Mouse (Mus musculus) ovary, adult 10 weeks (tissue): Measurements from ENCODE around the gene Elf5. TPM values are rescaled to one million over a fixed set of nuclear protein-coding genes. Genes with fewer than 3 reads are reported as not detected.

Source experiments
- polyA plus RNA-seq: library from polyadenylated mRNA; stranded (reverse); fragments of 350-450 nt; fragmentation: Illumina TruSeq; extraction: RNeasy Lipid Tissue Mini Kit (QIAGEN cat#74804); gene quantifications from one replicate; pipeline ENCODE4 v1.2.3, GENCODE M21; 2014

Elf5 gene
- polyA plus RNA-seq = 0.40 TPM

DNA sequence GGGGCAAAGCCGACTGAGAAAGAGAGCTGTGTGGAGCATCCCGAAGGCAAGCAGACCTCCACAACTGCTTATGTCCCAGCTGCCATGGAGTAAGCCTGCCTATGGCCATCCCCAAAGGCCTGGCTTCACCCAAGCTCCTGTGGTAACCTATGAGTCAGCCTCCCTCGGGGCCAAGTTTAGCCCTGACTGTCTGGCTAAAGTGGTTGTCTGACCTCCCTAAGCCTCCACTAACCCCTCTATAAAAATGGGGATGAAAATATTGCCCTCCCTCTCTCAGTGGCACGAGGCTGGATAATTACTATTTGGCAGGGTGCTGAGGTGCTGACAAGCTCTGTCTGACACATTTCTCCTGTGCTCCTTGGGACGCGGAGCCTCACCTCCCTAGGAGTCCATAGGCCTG is at the start of gene Elf5:
TSS of gene Elf5 (plus strand) at position 341 of the 400 bp plus-strand sequence.

DNA sequence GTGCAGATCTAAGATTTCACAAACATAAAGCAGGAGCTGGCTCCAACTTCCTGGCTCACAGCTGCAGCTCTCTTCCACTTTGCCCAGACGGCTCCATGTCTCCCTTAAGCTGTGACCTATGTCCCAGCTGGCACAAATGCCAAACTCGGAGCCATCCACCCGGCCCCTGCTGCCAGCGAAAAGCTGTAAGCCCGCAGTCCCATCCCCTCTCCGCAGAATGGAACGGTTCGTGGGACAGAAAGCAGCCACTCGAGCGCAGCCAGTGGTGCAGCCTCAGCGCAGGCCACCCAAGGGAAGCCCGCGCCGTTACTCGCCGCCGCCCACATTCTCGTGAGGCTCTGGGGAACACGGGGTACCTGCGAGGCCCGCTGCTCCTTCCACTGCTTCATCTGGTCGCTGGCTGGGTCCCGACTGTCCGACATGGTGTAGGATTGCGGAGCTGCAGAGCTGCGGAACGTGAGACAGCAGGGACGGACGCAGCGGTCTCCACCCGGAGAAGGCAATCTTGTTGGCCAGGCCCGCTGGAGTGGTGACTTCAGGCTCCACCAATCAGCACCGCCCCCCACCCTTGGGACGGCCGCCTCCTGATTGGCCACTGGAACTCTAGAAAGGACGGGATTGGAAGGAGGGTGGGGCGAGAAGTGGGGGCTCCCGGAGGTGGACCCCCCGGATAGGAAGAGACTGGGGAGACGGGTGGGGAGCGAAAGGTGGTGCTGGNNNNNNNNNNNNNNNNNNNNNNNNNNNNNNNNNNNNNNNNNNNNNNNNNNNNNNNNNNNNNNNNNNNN is 73.3 kb downstream of the Elf5 start, which contains the start of gene Cat:
TSS of gene Cat (minus strand) at position 544 of the 785 bp plus-strand sequence.

Other genes starting within 250 kb of the Elf5 start
- gene Ehf, start 108.4 kb upstream of the Elf5 start, polyA plus RNA-seq = 57.5 TPM
- 222 TPM for gene Cat, start 73.5 kb downstream of the Elf5 start, polyA plus RNA-seq
- gene Abtb2, start 154.6 kb downstream of the Elf5 start, polyA plus RNA-seq = 0.83 TPM